Mouse (Mus musculus) C2C12 (cell line): ENCODE data around the gene Cebpe. TPM values are rescaled to one million over a fixed set of nuclear protein-coding genes. Genes with fewer than 3 reads are reported as not detected.

Experiments used
- H3K27me3 ChIP-seq: one replicate; pipeline ENCODE4 v1.6.1; 2011; ENCODE audit not compliant: control insufficient read depth, insufficient read depth, insufficient read length
- H3K36me3 ChIP-seq: one replicate; pipeline ENCODE4 v1.6.1; 2011; ENCODE audit not compliant: control insufficient read depth, insufficient read depth
- H3K4me3 ChIP-seq: one replicate; pipeline ENCODE4 v1.5.1; 2011; ENCODE audit warnings: mild to moderate bottlenecking, control low read depth; ENCODE audit not compliant: poor library complexity, insufficient read depth, severe bottlenecking
- H3K79me2 ChIP-seq: one replicate; pipeline ENCODE4 v1.6.1; 2011; ENCODE audit not compliant: control insufficient read depth, insufficient read depth
- H3K79me3 ChIP-seq: one replicate; pipeline ENCODE4 v1.6.1; 2011; ENCODE audit warnings: low read depth, control low read depth
- H3ac ChIP-seq: one replicate; pipeline ENCODE3; 2011; ENCODE audit warnings: low read depth; ENCODE audit not compliant: control insufficient read depth, insufficient read length
- CEBPB ChIP-seq: IDR thresholded peaks from one replicate; pipeline ENCODE4 v1.6.1; 2011; ENCODE audit warnings: low read depth, mild to moderate bottlenecking, control low read depth, moderate library complexity
- CTCF ChIP-seq: IDR thresholded peaks from one replicate; pipeline ENCODE4 v1.5.1; 2011; ENCODE audit not compliant: control insufficient read depth, insufficient read depth, insufficient read length
- FOSL1 ChIP-seq: IDR thresholded peaks from one replicate; pipeline ENCODE4 v1.8.0; 2011; ENCODE audit warnings: mild to moderate bottlenecking, low read length; ENCODE audit not compliant: poor library complexity, insufficient read depth, severe bottlenecking
- MAX ChIP-seq: IDR thresholded peaks from one replicate; pipeline ENCODE4 v1.6.1; 2011; ENCODE audit warnings: mild to moderate bottlenecking, control low read depth
- MYOD1 ChIP-seq: IDR thresholded peaks from one replicate; pipeline ENCODE4 v1.6.1; 2011; ENCODE audit warnings: low read depth; ENCODE audit not compliant: control insufficient read depth, insufficient read length
- MYOG ChIP-seq: IDR thresholded peaks from one replicate; pipeline ENCODE4 v1.6.1; 2011; ENCODE audit not compliant: control insufficient read depth, insufficient read length; ENCODE audit errors: extremely low read depth
- USF1 ChIP-seq: IDR thresholded peaks from one replicate; pipeline ENCODE4 v1.6.1; 2011; ENCODE audit warnings: low read depth, mild to moderate bottlenecking, control low read depth, moderate library complexity
- polyA plus RNA-seq: library from polyadenylated mRNA; unstranded; fragments of >200 nt; fragmentation: generic; extraction: Trizol; gene quantifications from one replicate; pipeline ENCODE4 v1.2.1, GENCODE M21; 2012; ENCODE audit warnings: missing spikeins

The Cebpe gene
- polyA plus RNA-seq, 1 experiment, result not detected

- Histone ChIP-seq H3K79me3 (no peaks in the 10 kb centered on the region), H3K36me3 (peaks cover 8% of the 10 kb centered on the region), H3K27me3 (no peaks in the 10 kb centered on the region), H3ac (no peak overlapping the region), H3K79me2 (no peaks in the 10 kb centered on the region), H3K4me3 (no peak overlapping the region)
- TF ChIP-seq MYOD1 (no peak), USF1 (no peak), MAX (no peak), CEBPB (no peak), FOSL1 (no peak), MYOG (no peak), CTCF (no peak)
Observed at GRCm38 (mm10) chr14:54696752-54697151, 15.2 kb downstream of the Cebpe start.

- H3K79me2 ChIP-seq, result peaks cover under 1% of the 10 kb centered on the region
- peaks cover 2% of the 10 kb centered on the region for H3K79me3 ChIP-seq
- H3K36me3 ChIP-seq, result peaks cover 17% of the 10 kb centered on the region
- H3ac ChIP-seq, result no peak overlapping the region
- H3K4me3 ChIP-seq, result no peak overlapping the region
- TF ChIP-seq MYOG (no peak), MAX (no peak), CTCF (no peak), USF1 (no peak), CEBPB (no peak), MYOD1 (no peak)
- no peaks in the 10 kb centered on the region for H3K27me3 ChIP-seq
Observed at GRCm38 (mm10) chr14:54695042-54695441, 16.9 kb downstream of the Cebpe start.

GRCm38 (mm10) chr14:54687251-54687650, 24.7 kb downstream of the Cebpe start:
- H3K36me3 ChIP-seq, result peaks cover 33% of the 10 kb centered on the region
- no peaks in the 10 kb centered on the region for H3K27me3 ChIP-seq
- H3K79me2 ChIP-seq, result peaks cover 74% of the 10 kb centered on the region
- peaks cover 59% of the 10 kb centered on the region for H3K79me3 ChIP-seq
- no peak for TF ChIP-seq CTCF
- no peak for TF ChIP-seq FOSL1
- no peak for TF ChIP-seq MYOD1
- TF ChIP-seq CEBPB, result no peak
- no peak for TF ChIP-seq MAX
- TF ChIP-seq MYOG, result no peak
- no peak for TF ChIP-seq USF1
- H3K4me3 ChIP-seq, result peak overlapping the region; percentile 98
- peak overlapping the region; percentile 57 for H3ac ChIP-seq

- Histone ChIP-seq H3K36me3 (peaks cover 38% of the 10 kb centered on the region), H3K4me3 (peak within 1 kb of the TSS; percentile 98), H3K27me3 (no peaks in the 10 kb centered on the region), H3K79me2 (peaks cover 80% of the 10 kb centered on the region), H3ac (peak within 1 kb of the TSS; percentile 75), H3K79me3 (peaks cover 65% of the 10 kb centered on the region)
- TF ChIP-seq MYOG (no peak), MAX (no peak), USF1 (no peak), MYOD1 (no peak), CTCF (no peak), CEBPB (no peak), FOSL1 (no peak)
Observed at GRCm38 (mm10) chr14:54686522-54687143, 25.3 kb downstream of the Cebpe start, which contains the start of gene Acin1. TSS of gene Acin1 (minus strand) at chr14:54686931.

- TF ChIP-seq FOSL1, result no peak
- no peak for TF ChIP-seq MYOG
- peak; percentile 28 for TF ChIP-seq MAX
- no peak for TF ChIP-seq CTCF
- H3ac ChIP-seq, result peak within 1 kb of the TSS; percentile 75
- H3K4me3 ChIP-seq, result peak within 1 kb of the TSS; percentile 98
- peaks cover 65% of the 10 kb centered on the region for H3K79me3 ChIP-seq
- H3K27me3 ChIP-seq, result no peaks in the 10 kb centered on the region
- H3K36me3 ChIP-seq, result peaks cover 38% of the 10 kb centered on the region
- H3K79me2 ChIP-seq, result peaks cover 86% of the 10 kb centered on the region
Observed at GRCm38 (mm10) chr14:54686063-54686521, 25.9 kb downstream of the Cebpe start, which contains the start of gene 1700123O20Rik. TSS of gene 1700123O20Rik (plus strand) at chr14:54686216.

- peaks cover 34% of the 10 kb centered on the region for H3K36me3 ChIP-seq
- H3K79me3 ChIP-seq, result peaks cover 70% of the 10 kb centered on the region
- no peaks in the 10 kb centered on the region for H3K27me3 ChIP-seq
- peak overlapping the region; percentile 98 for H3K4me3 ChIP-seq
- TF ChIP-seq MAX (no peak), MYOG (no peak), USF1 (no peak), CTCF (no peak), FOSL1 (no peak), MYOD1 (no peak), CEBPB (no peak)
- H3K79me2 ChIP-seq, result peaks cover 91% of the 10 kb centered on the region
- peak overlapping the region; percentile 63 for H3ac ChIP-seq
Observed at GRCm38 (mm10) chr14:54685471-54685870, 26.5 kb downstream of the Cebpe start.
